Mouse (Mus musculus): ENCODE results near the gene Rock2. TPM values are rescaled to one million over a fixed set of nuclear protein-coding genes. Genes with fewer than 3 reads are reported as not detected.

Gene Rock2
- polyA plus RNA-seq, 1 experiment from 2014 or later: 12.6 TPM

- no peak overlapping the region for H3K4me2 ChIP-seq (ENCODE audit: low read depth, severe bottlenecking)
- no peak overlapping the region for H3K4me3 ChIP-seq (ENCODE audit: low read depth, low read length)
- ATAC-seq (ENCODE audit: insufficient number of reproducible peaks, low FRiP score, low TSS enrichment, low read depth) (no peak), DNase-seq (ENCODE audit: low spot score) (no peak)
- peaks cover 24% of the 10 kb centered on the region for H3K4me1 ChIP-seq (ENCODE audit: control insufficient read depth, insufficient read depth, low read length)
- no peak overlapping the region for H3K9ac ChIP-seq (ENCODE audit: low read length)
- no peaks in the 10 kb centered on the region for H3K9me3 ChIP-seq (ENCODE audit: control insufficient read depth, low read length)
- H3K36me3 ChIP-seq (ENCODE audit: control insufficient read depth, insufficient read depth, low read length): no peaks in the 10 kb centered on the region
- no peak overlapping the region; the same call in 1 of the 2 replicates for H3K27ac ChIP-seq (replicated peaks; ENCODE audit: low read depth, low read length)
- WGBS: 79% methylated on average over 6 of the region's 6 CpGs
- H3K27me3 ChIP-seq (ENCODE audit: control insufficient read depth, insufficient read depth, low read length): no peaks in the 10 kb centered on the region
Observed at GRCm38 (mm10) chr12:16868618-16869017, 26.1 kb upstream of the Rock2 start.

GRCm38 (mm10) chr12:16869091-16869778, 25.5 kb upstream of the Rock2 start:
- DNase-seq (ENCODE audit: low spot score) (peak; percentile 30), ATAC-seq (ENCODE audit: insufficient number of reproducible peaks, low FRiP score, low TSS enrichment, low read depth) (no peak)
- WGBS: 58% methylated on average over 8 of the region's 8 CpGs
- Histone ChIP-seq H3K27ac (replicated peaks; ENCODE audit: low read depth, low read length) (peak overlapping the region; percentile 86), H3K9me3 (ENCODE audit: control insufficient read depth, low read length) (no peaks in the 10 kb centered on the region), H3K4me3 (ENCODE audit: low read depth, low read length) (no peak overlapping the region), H3K4me2 (ENCODE audit: low read depth, severe bottlenecking) (no peak overlapping the region), H3K4me1 (ENCODE audit: control insufficient read depth, insufficient read depth, low read length) (peaks cover 24% of the 10 kb centered on the region), H3K9ac (ENCODE audit: low read length) (no peak overlapping the region), H3K36me3 (ENCODE audit: control insufficient read depth, insufficient read depth, low read length) (no peaks in the 10 kb centered on the region), H3K27me3 (ENCODE audit: control insufficient read depth, insufficient read depth, low read length) (no peaks in the 10 kb centered on the region)

- 57% methylated on average over 9 of the region's 9 CpGs for WGBS
- Histone ChIP-seq H3K27me3 (ENCODE audit: control insufficient read depth, insufficient read depth, low read length) (no peaks in the 10 kb centered on the region), H3K36me3 (ENCODE audit: control insufficient read depth, insufficient read depth, low read length) (no peaks in the 10 kb centered on the region), H3K27ac (replicated peaks; ENCODE audit: low read depth, low read length) (peak overlapping the region; percentile 86), H3K9ac (ENCODE audit: low read length) (no peak overlapping the region), H3K4me2 (ENCODE audit: low read depth, severe bottlenecking) (no peak overlapping the region), H3K9me3 (ENCODE audit: control insufficient read depth, low read length) (no peaks in the 10 kb centered on the region), H3K4me1 (ENCODE audit: control insufficient read depth, insufficient read depth, low read length) (peaks cover 24% of the 10 kb centered on the region), H3K4me3 (ENCODE audit: low read depth, low read length) (no peak overlapping the region)
- DNase-seq (ENCODE audit: low spot score): no peak
- peak; percentile 18; the same call in 1 of the 2 replicates for ATAC-seq (ENCODE audit: insufficient number of reproducible peaks, low FRiP score, low TSS enrichment, low read depth)
Observed at GRCm38 (mm10) chr12:16869870-16870404, 24.8 kb upstream of the Rock2 start.

GRCm38 (mm10) chr12:16870405-16871068, 24.2 kb upstream of the Rock2 start:
- DNase-seq (ENCODE audit: low spot score) (peak; percentile 51), ATAC-seq (ENCODE audit: insufficient number of reproducible peaks, low FRiP score, low TSS enrichment, low read depth) (peak; percentile 52; the same call in 1 of the 2 replicates)
- 42% methylated on average over 8 of the region's 8 CpGs for WGBS
- Histone ChIP-seq H3K4me1 (ENCODE audit: control insufficient read depth, insufficient read depth, low read length) (peaks cover 24% of the 10 kb centered on the region), H3K4me3 (ENCODE audit: low read depth, low read length) (no peak overlapping the region), H3K9ac (ENCODE audit: low read length) (no peak overlapping the region), H3K4me2 (ENCODE audit: low read depth, severe bottlenecking) (no peak overlapping the region), H3K27me3 (ENCODE audit: control insufficient read depth, insufficient read depth, low read length) (no peaks in the 10 kb centered on the region), H3K27ac (replicated peaks; ENCODE audit: low read depth, low read length) (peak overlapping the region; percentile 86), H3K9me3 (ENCODE audit: control insufficient read depth, low read length) (no peaks in the 10 kb centered on the region), H3K36me3 (ENCODE audit: control insufficient read depth, insufficient read depth, low read length) (no peaks in the 10 kb centered on the region)

- no peaks in the 10 kb centered on the region for H3K36me3 ChIP-seq (ENCODE audit: control insufficient read depth, insufficient read depth, low read length)
- H3K27me3 ChIP-seq (ENCODE audit: control insufficient read depth, insufficient read depth, low read length): no peaks in the 10 kb centered on the region
- ATAC-seq (ENCODE audit: insufficient number of reproducible peaks, low FRiP score, low TSS enrichment, low read depth): no peak
- 46% methylated on average over 1 of the region's 1 CpGs for WGBS
- H3K9me3 ChIP-seq (ENCODE audit: control insufficient read depth, low read length): no peaks in the 10 kb centered on the region
- H3K4me1 ChIP-seq (ENCODE audit: control insufficient read depth, insufficient read depth, low read length): peaks cover 24% of the 10 kb centered on the region
- no peak overlapping the region for H3K4me2 ChIP-seq (ENCODE audit: low read depth, severe bottlenecking)
- H3K27ac ChIP-seq (replicated peaks; ENCODE audit: low read depth, low read length): no peak overlapping the region
- no peak overlapping the region for H3K9ac ChIP-seq (ENCODE audit: low read length)
- no peak for DNase-seq (ENCODE audit: low spot score)
- H3K4me3 ChIP-seq (ENCODE audit: low read depth, low read length): no peak overlapping the region
Observed at GRCm38 (mm10) chr12:16872006-16872405, 22.7 kb upstream of the Rock2 start.

GRCm38 (mm10) chr12:16872926-16873464, 21.7 kb upstream of the Rock2 start:
- Histone ChIP-seq H3K4me2 (ENCODE audit: low read depth, severe bottlenecking) (no peak overlapping the region), H3K27me3 (ENCODE audit: control insufficient read depth, insufficient read depth, low read length) (no peaks in the 10 kb centered on the region), H3K9ac (ENCODE audit: low read length) (no peak overlapping the region), H3K27ac (replicated peaks; ENCODE audit: low read depth, low read length) (no peak overlapping the region), H3K4me3 (ENCODE audit: low read depth, low read length) (no peak overlapping the region), H3K4me1 (ENCODE audit: control insufficient read depth, insufficient read depth, low read length) (peaks cover 24% of the 10 kb centered on the region), H3K9me3 (ENCODE audit: control insufficient read depth, low read length) (no peaks in the 10 kb centered on the region), H3K36me3 (ENCODE audit: control insufficient read depth, insufficient read depth, low read length) (no peaks in the 10 kb centered on the region)
- ATAC-seq (ENCODE audit: insufficient number of reproducible peaks, low FRiP score, low TSS enrichment, low read depth) (no peak), DNase-seq (ENCODE audit: low spot score) (no peak)
- 76% methylated on average over 7 of the region's 7 CpGs for WGBS

- no peak overlapping the region for H3K27ac ChIP-seq (replicated peaks; ENCODE audit: low read depth, low read length)
- no peaks in the 10 kb centered on the region for H3K27me3 ChIP-seq (ENCODE audit: control insufficient read depth, insufficient read depth, low read length)
- H3K4me1 ChIP-seq (ENCODE audit: control insufficient read depth, insufficient read depth, low read length): peaks cover 23% of the 10 kb centered on the region
- H3K9ac ChIP-seq (ENCODE audit: low read length): no peak overlapping the region
- no peak for DNase-seq (ENCODE audit: low spot score)
- H3K9me3 ChIP-seq (ENCODE audit: control insufficient read depth, low read length): no peaks in the 10 kb centered on the region
- H3K36me3 ChIP-seq (ENCODE audit: control insufficient read depth, insufficient read depth, low read length): no peaks in the 10 kb centered on the region
- H3K4me3 ChIP-seq (ENCODE audit: low read depth, low read length): no peak overlapping the region
- H3K4me2 ChIP-seq (ENCODE audit: low read depth, severe bottlenecking): no peak overlapping the region
- ATAC-seq (ENCODE audit: insufficient number of reproducible peaks, low FRiP score, low TSS enrichment, low read depth): no peak
- 81% methylated on average over 7 of the region's 7 CpGs for WGBS
Observed at GRCm38 (mm10) chr12:16873549-16873948, 21.1 kb upstream of the Rock2 start.

GRCm38 (mm10) chr12:16874086-16874485, 20.6 kb upstream of the Rock2 start:
- Histone ChIP-seq H3K27me3 (ENCODE audit: control insufficient read depth, insufficient read depth, low read length) (no peaks in the 10 kb centered on the region), H3K36me3 (ENCODE audit: control insufficient read depth, insufficient read depth, low read length) (no peaks in the 10 kb centered on the region), H3K9ac (ENCODE audit: low read length) (no peak overlapping the region), H3K4me2 (ENCODE audit: low read depth, severe bottlenecking) (no peak overlapping the region), H3K27ac (replicated peaks; ENCODE audit: low read depth, low read length) (no peak overlapping the region), H3K9me3 (ENCODE audit: control insufficient read depth, low read length) (no peaks in the 10 kb centered on the region), H3K4me3 (ENCODE audit: low read depth, low read length) (no peak overlapping the region), H3K4me1 (ENCODE audit: control insufficient read depth, insufficient read depth, low read length) (peaks cover 18% of the 10 kb centered on the region)
- ATAC-seq (ENCODE audit: insufficient number of reproducible peaks, low FRiP score, low TSS enrichment, low read depth) (no peak), DNase-seq (ENCODE audit: low spot score) (no peak)
- WGBS: 39% methylated on average over 2 of the region's 2 CpGs

Measured in limb, embryonic 11.5 days (tissue).